10 mouse cellular contexts compared by ENCODE assay signal in the genomic region with DNA sequence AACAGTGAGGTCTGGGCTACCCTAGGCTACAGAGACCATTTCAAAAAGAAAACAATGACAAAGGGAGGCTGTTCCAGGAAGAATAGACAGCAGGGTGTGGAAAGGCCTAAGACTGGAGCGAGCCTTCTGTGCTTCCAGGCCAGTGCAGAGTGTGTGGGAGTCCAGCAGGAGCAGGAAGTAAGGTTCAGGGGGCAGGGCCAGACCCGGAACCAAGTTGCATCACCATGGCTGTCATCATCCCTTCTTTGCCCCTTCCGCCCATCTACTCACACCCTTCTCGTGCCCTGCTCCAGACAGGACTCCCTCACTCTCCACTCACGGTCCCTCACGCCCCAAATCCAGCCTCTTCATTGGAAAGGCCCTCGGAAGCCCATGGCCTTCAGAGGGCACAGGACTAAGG. TPM values are rescaled to one million over a fixed set of nuclear protein-coding genes. Genes with fewer than 3 reads are reported as not detected.
DNase-seq lines count a peak whose midpoint lies in the region; ATAC-seq and TF ChIP-seq lines count a peak whose summit lies in the region.
"Had no signal": no experiment of that assay in that cellular context is flagged by ENCODE, and none has a peak within 500 bp of the region (broad histone marks: within the 10 kb centered on the region; RNA-seq: fewer than 3 reads in every experiment).

No protein-coding gene starts in this region.

- no peak for ATAC-seq in liver, embryonic 12.5 days
- ATAC-seq in hematopoietic stem cell, adult 5-6 weeks (replicated peaks in 1 of 2; ENCODE audit: insufficient read depth in 1 of 2, low FRiP score in 2 of 2, low TSS enrichment in 1 of 2, low read depth in 1 of 2, poor library complexity in 2 of 2, severe bottlenecking in 2 of 2), result peak; percentile 13 to 25; a peak in 2 of 4 replicates

- intact Hi-C loops in gastrocnemius, postnatal 14 days (cut with DNase I; ENCODE audit: low total_unique reads), result no loop called here

- no peak for TF ChIP-seq POLR2A in embryonic fibroblast, embryonic 13.5 days (IDR thresholded peaks at IDR 0.05; ENCODE audit: low read depth, low read length)

- DNase-seq in liver, result no peak
- no peak for DNase-seq in layer of hippocampus, adult 2 months (ENCODE audit: low spot score in 2 of 2)
- no peak for DNase-seq in gastrocnemius, postnatal 14 days
- no peak for DNase-seq in gastrocnemius, postnatal 25 days

- no peaks in the 10 kb centered on the region for H3K27me3 ChIP-seq in liver, embryonic 12.5 days (replicated peaks)
- peaks cover 22% of the 10 kb centered on the region for H3K27me3 ChIP-seq in megakaryocyte, embryonic 14.5 days (replicated peaks)

- peaks cover 51% of the 10 kb centered on the region for H3K36me3 ChIP-seq in liver, embryonic 12.5 days
- peaks cover 38% of the 10 kb centered on the region for H3K36me3 ChIP-seq in megakaryocyte, embryonic 14.5 days (replicated peaks; ENCODE audit: low read length)

- H3K4me3 ChIP-seq in liver, embryonic 12.5 days, result no peak overlapping the region
- H3K4me3 ChIP-seq in embryonic fibroblast, embryonic 13.5 days (ENCODE audit: insufficient read depth, low read length), result no peak overlapping the region
- H3K4me3 ChIP-seq in megakaryocyte, embryonic 14.5 days (replicated peaks), result peak overlapping the region; percentile 60
- H3K4me3 ChIP-seq in layer of hippocampus, adult 2 months, result no peak overlapping the region

- peaks cover 84% of the 10 kb centered on the region for H3K4me1 ChIP-seq in liver, embryonic 12.5 days
- H3K4me1 ChIP-seq in embryonic fibroblast, embryonic 13.5 days (ENCODE audit: control insufficient read depth, insufficient read depth, low read length), result peaks cover 23% of the 10 kb centered on the region
- H3K4me1 ChIP-seq in megakaryocyte, embryonic 14.5 days, result peaks cover 86% of the 10 kb centered on the region

- WGBS in liver, embryonic 12.5 days (ENCODE audit: insufficient replicate concordance), result 52% methylated on average over 7 of the region's 7 CpGs

- 0 out of 2 replicates have a peak overlapping the region, but pooled peaks have one; percentile 8 for H3K9ac ChIP-seq in liver, embryonic 12.5 days

- peak overlapping the region; percentile 24 for H3K4me2 ChIP-seq in liver, embryonic 12.5 days

- no peaks in the 10 kb centered on the region for H3K9me3 ChIP-seq in liver, embryonic 12.5 days (replicated peaks)
- H3K9me3 ChIP-seq in megakaryocyte, embryonic 14.5 days, result no peaks in the 10 kb centered on the region

- 0 out of 2 replicates have a peak overlapping the region, but pooled peaks have one; percentile 15 for H3K27ac ChIP-seq in liver, embryonic 12.5 days
- H3K27ac ChIP-seq in embryonic fibroblast, embryonic 13.5 days (ENCODE audit: insufficient read depth, low read length), result peak overlapping the region; percentile 77
- no peak overlapping the region for H3K27ac ChIP-seq in layer of hippocampus, adult 2 months

- no peak for TF ChIP-seq CTCF in embryonic fibroblast, embryonic 13.5 days (IDR thresholded peaks at IDR 0.05; ENCODE audit: borderline replicate concordance, insufficient read depth, low read length)
- TF ChIP-seq CTCF in layer of hippocampus, adult 2 months (conservative IDR thresholded peaks at IDR 0.05), result no peak

RNA-seq across cellular contexts. Expression of gene Carhsp1, which starts 4.7 kb away (rescaled TPM):
- polyA plus RNA-seq in liver, embryonic 12.5 days (2016; fragmentation: Nextera tagmentation; extraction: Ambion mirVana), result 55.7 and 56.5 TPM in 2 replicates
- polyA plus RNA-seq in embryonic fibroblast, embryonic 13.5 days (2011; ENCODE audit: insufficient read length, low read depth, missing spikeins), result 61.1 and 74.8 TPM in 2 replicates
- total RNA-seq in hematopoietic stem cell, adult 5-6 weeks (2017), result 8.4 and 13.1 TPM in 2 replicates
- 7.1 and 8.5 TPM in 2 replicates for polyA plus RNA-seq in megakaryocyte, embryonic 14.5 days (2012; ENCODE audit: insufficient read depth, low replicate concordance)
- total RNA-seq in layer of hippocampus, adult 2 months (2021), result 10 to 100 TPM; 22.1 to 22.4 TPM
- 10 to 100 TPM; 12.7 to 13.2 TPM for total RNA-seq in gastrocnemius, postnatal 14 days (2021)
- total RNA-seq in gastrocnemius, postnatal 25 days (2021), result 10 to 100 TPM in 1 of 2 experiments, 1 to 10 TPM in 1; 8.6 to 10.5 TPM

RNA-seq across cellular contexts. Expression of gene Gm5767, which starts 13.3 kb away (rescaled TPM):
- polyA plus RNA-seq in liver, embryonic 12.5 days (2016; fragmentation: Nextera tagmentation; extraction: Ambion mirVana), result not detected in 2 replicates
- not detected in 2 replicates for polyA plus RNA-seq in embryonic fibroblast, embryonic 13.5 days (2011; ENCODE audit: insufficient read length, low read depth, missing spikeins)
- total RNA-seq in hematopoietic stem cell, adult 5-6 weeks (2017), result not detected in 2 replicates
- polyA plus RNA-seq in megakaryocyte, embryonic 14.5 days (2012; ENCODE audit: insufficient read depth, low replicate concordance), result not detected in 2 replicates
- total RNA-seq in layer of hippocampus, adult 2 months (2021), result not detected
- not detected for total RNA-seq in gastrocnemius, postnatal 14 days (2021)
- total RNA-seq in gastrocnemius, postnatal 25 days (2021), result not detected
- total RNA-seq: left cerebral cortex, postnatal 25 days had no signal
- polyA plus RNA-seq: embryonic facial prominence, embryonic 14.5 days had no signal

RNA-seq across cellular contexts. Expression of gene Tmem186, which starts 29.7 kb away (rescaled TPM):
- 12.9 and 14.2 TPM in 2 replicates for polyA plus RNA-seq in liver, embryonic 12.5 days (2016; fragmentation: Nextera tagmentation; extraction: Ambion mirVana)
- 8.7 and 9.6 TPM in 2 replicates for polyA plus RNA-seq in embryonic fibroblast, embryonic 13.5 days (2011; ENCODE audit: insufficient read length, low read depth, missing spikeins)
- 20.9 and 24.0 TPM in 2 replicates for total RNA-seq in hematopoietic stem cell, adult 5-6 weeks (2017)
- 1.3 and 2.5 TPM in 2 replicates for polyA plus RNA-seq in megakaryocyte, embryonic 14.5 days (2012; ENCODE audit: insufficient read depth, low replicate concordance)
- 10 to 100 TPM; 12.4 to 13.4 TPM for total RNA-seq in layer of hippocampus, adult 2 months (2021)
- 10 to 100 TPM in 1 of 2 experiments, 1 to 10 TPM in 1; 9.2 to 10.4 TPM for total RNA-seq in gastrocnemius, postnatal 14 days (2021)
- 10 to 100 TPM in 1 of 2 experiments, 1 to 10 TPM in 1; 9.0 to 10.7 TPM for total RNA-seq in gastrocnemius, postnatal 25 days (2021)

RNA-seq across cellular contexts. Expression of gene Pmm2, which starts 29.8 kb away (rescaled TPM):
- 41.6 and 42.4 TPM in 2 replicates for polyA plus RNA-seq in liver, embryonic 12.5 days (2016; fragmentation: Nextera tagmentation; extraction: Ambion mirVana)
- 46.7 and 52.7 TPM in 2 replicates for polyA plus RNA-seq in embryonic fibroblast, embryonic 13.5 days (2011; ENCODE audit: insufficient read length, low read depth, missing spikeins)
- 48.6 and 62.8 TPM in 2 replicates for total RNA-seq in hematopoietic stem cell, adult 5-6 weeks (2017)
- polyA plus RNA-seq in megakaryocyte, embryonic 14.5 days (2012; ENCODE audit: insufficient read depth, low replicate concordance), result 5.6 and 29.3 TPM in 2 replicates
- total RNA-seq in layer of hippocampus, adult 2 months (2021), result 10 to 100 TPM; 34.9 to 35.9 TPM
- 10 to 100 TPM; 19.3 to 22.6 TPM for total RNA-seq in gastrocnemius, postnatal 14 days (2021)
- total RNA-seq in gastrocnemius, postnatal 25 days (2021), result 10 to 100 TPM; 20.3 to 20.6 TPM
